7 mouse cellular contexts compared by ENCODE assay signal in genomic region chr13:21855698-21856162, GRCm38 (mm10). TPM values are rescaled to one million over a fixed set of nuclear protein-coding genes. Genes with fewer than 3 reads are reported as not detected.
A peak's percentile ranks its signal among the peaks of the same experiment; 100 is the strongest.
DNase-seq lines count a peak whose midpoint lies in the region; ATAC-seq and TF ChIP-seq lines count a peak whose summit lies in the region.

No protein-coding gene starts in this region.

- H3K4me3 ChIP-seq in E14TG2a.4 (replicated peaks; ENCODE audit: low read length): peak overlapping the region; percentile 89
- peak overlapping the region; percentile 27 for H3K4me3 ChIP-seq in heart, postnatal 0 days (ENCODE audit: low read depth, low read length)

- H3K27ac ChIP-seq in heart, postnatal 0 days (ENCODE audit: low read depth): no peak overlapping the region

- H3K9me3 ChIP-seq in E14TG2a.4 (ENCODE audit: low read length): no peaks in the 10 kb centered on the region
- no peaks in the 10 kb centered on the region for H3K9me3 ChIP-seq in heart, postnatal 0 days (replicated peaks; ENCODE audit: control insufficient read depth, low read length)

- DNase-seq in adrenal gland, adult 2 months: peak; percentile 66
- peak; percentile 90 for DNase-seq in embryo, embryonic 9.5 days (ENCODE audit: extremely low spot score)
- DNase-seq in heart, postnatal 0 days (ENCODE audit: low spot score): peak; percentile 11
- DNase-seq in layer of hippocampus, adult 9-10 months (ENCODE audit: low spot score): peak; percentile 72
- peak; percentile 9 for DNase-seq in lung, postnatal 25 days (ENCODE audit: low spot score)
- peak; percentile 27 for DNase-seq in right cerebral cortex, postnatal 4 days

- no peak overlapping the region for H3K9ac ChIP-seq in heart, postnatal 0 days (replicated peaks; ENCODE audit: low read depth, low read length)

- peaks cover 82% of the 10 kb centered on the region for H3K4me1 ChIP-seq in E14TG2a.4 (replicated peaks; ENCODE audit: low read depth, low read length)
- 0 out of 2 replicates have a peak, but pooled peaks cover 18% of the 10 kb centered on the region for H3K4me1 ChIP-seq in heart, postnatal 0 days (ENCODE audit: control insufficient read depth, insufficient read depth)

- no peak for TF ChIP-seq EP300 in heart, postnatal 0 days (IDR thresholded peaks at IDR 0.05; ENCODE audit: low read depth)

- H3K27me3 ChIP-seq in E14TG2a.4 (ENCODE audit: insufficient read depth, low read length): no peaks in the 10 kb centered on the region
- H3K27me3 ChIP-seq in heart, postnatal 0 days (ENCODE audit: control insufficient read depth, insufficient read depth, low read length): no peaks in the 10 kb centered on the region

- WGBS in heart, postnatal 0 days: 9% methylated on average over 15 of the region's 15 CpGs

- no peak for TF ChIP-seq CTCF in E14TG2a.4 (conservative IDR thresholded peaks at IDR 0.05; ENCODE audit: low read length)
- no peak for TF ChIP-seq CTCF in heart, postnatal 0 days (IDR thresholded peaks at IDR 0.05; ENCODE audit: low read depth)

- no peaks in the 10 kb centered on the region for H3K36me3 ChIP-seq in E14TG2a.4 (ENCODE audit: insufficient read depth, low read length)
- no peaks in the 10 kb centered on the region for H3K36me3 ChIP-seq in heart, postnatal 0 days (replicated peaks; ENCODE audit: control insufficient read depth, insufficient read depth, low read length)

- ATAC-seq in heart, postnatal 0 days (ENCODE audit: insufficient read depth, low read depth): no peak

- H3K4me2 ChIP-seq in heart, postnatal 0 days (ENCODE audit: low read depth, low read length): peak overlapping the region; percentile 47

RNA-seq across cellular contexts. Expression of gene Hist1h2br, which starts 22.2 kb away (rescaled TPM):
- total RNA-seq in adrenal gland, adult 2 months (2021): 10 to 100 TPM; 36.5 to 55.8 TPM
- 12.6 and 15.9 TPM in 2 replicates for polyA plus RNA-seq in adrenal gland, adult 2 months (2012; rRNA removed)
- total RNA-seq in heart, postnatal 0 days (2014; rRNA removed; ENCODE audit: low replicate concordance): 929 and 1,160 TPM in 2 replicates
- 5.2 and 6.5 TPM in 2 replicates for polyA plus RNA-seq in heart, postnatal 0 days (2015; fragmentation: Nextera tagmentation; extraction: Ambion mirVana)

RNA-seq across cellular contexts. Expression of gene Hist1h2ap, which starts 22.4 kb away (rescaled TPM):
- 10 to 100 TPM; 24.8 to 29.8 TPM for total RNA-seq in adrenal gland, adult 2 months (2021)
- polyA plus RNA-seq in adrenal gland, adult 2 months (2012; rRNA removed): 126 and 141 TPM in 2 replicates
- total RNA-seq in heart, postnatal 0 days (2014; rRNA removed; ENCODE audit: low replicate concordance): 1,615 and 1,927 TPM in 2 replicates
- polyA plus RNA-seq in heart, postnatal 0 days (2015; fragmentation: Nextera tagmentation; extraction: Ambion mirVana): 664 and 726 TPM in 2 replicates

RNA-seq across cellular contexts. Expression of gene Hist1h4n, which starts 23.7 kb away (rescaled TPM):
- total RNA-seq in adrenal gland, adult 2 months (2021): 10 to 100 TPM; 22.2 to 52.8 TPM
- polyA plus RNA-seq in adrenal gland, adult 2 months (2012; rRNA removed): 4.1 and 6.6 TPM in 2 replicates
- total RNA-seq in heart, postnatal 0 days (2014; rRNA removed; ENCODE audit: low replicate concordance): 3,661 and 3,822 TPM in 2 replicates
- 2.0 and 2.4 TPM in 2 replicates for polyA plus RNA-seq in heart, postnatal 0 days (2015; fragmentation: Nextera tagmentation; extraction: Ambion mirVana)

RNA-seq across cellular contexts. Expression of gene Hist1h4m, which starts 44.2 kb away (rescaled TPM):
- 100 to 1,000 TPM; 165 to 190 TPM for total RNA-seq in adrenal gland, adult 2 months (2021)
- polyA plus RNA-seq in adrenal gland, adult 2 months (2012; rRNA removed): 4.5 TPM in 1 of 2 replicates, not detected in the other
- 1.1 and 2.7 TPM in 2 replicates for total RNA-seq in heart, postnatal 0 days (2014; rRNA removed; ENCODE audit: low replicate concordance)
- not detected in 2 replicates for polyA plus RNA-seq in heart, postnatal 0 days (2015; fragmentation: Nextera tagmentation; extraction: Ambion mirVana)

RNA-seq across cellular contexts. Expression of gene Hist1h2ao, which starts 45.5 kb away (rescaled TPM):
- total RNA-seq in adrenal gland, adult 2 months (2021): 10 to 100 TPM; 16.1 to 19.4 TPM
- not detected in 2 replicates for polyA plus RNA-seq in adrenal gland, adult 2 months (2012; rRNA removed)
- not detected in 2 replicates for total RNA-seq in heart, postnatal 0 days (2014; rRNA removed; ENCODE audit: low replicate concordance)
- polyA plus RNA-seq in heart, postnatal 0 days (2015; fragmentation: Nextera tagmentation; extraction: Ambion mirVana): not detected in 2 replicates

Comparison
In these comparisons a context has a peak if more than half of its experiments do, and no peak if none do; other contexts are left out.
1. DNase-seq: peak in every context shown above with its lines; median percentile 90 in embryo, embryonic 9.5 days; 72 in layer of hippocampus, adult 9-10 months; 66 in adrenal gland, adult 2 months; 27 in right cerebral cortex, postnatal 4 days; 11 in heart, postnatal 0 days; 9 in lung, postnatal 25 days.
2. RNA of gene Hist1h2br, which starts 22.2 kb away (total RNA-seq): 929 to 1,160 TPM in heart, postnatal 0 days; 36.5 to 55.8 TPM in adrenal gland, adult 2 months; every median in the first group is over 10 times any median in the second.
3. RNA of gene Hist1h2ap, which starts 22.4 kb away (total RNA-seq): 1,615 to 1,927 TPM in heart, postnatal 0 days; 24.8 to 29.8 TPM in adrenal gland, adult 2 months; every median in the first group is over 10 times any median in the second.
4. RNA of gene Hist1h4n, which starts 23.7 kb away (total RNA-seq): 3,661 to 3,822 TPM in heart, postnatal 0 days; 22.2 to 52.8 TPM in adrenal gland, adult 2 months; every median in the first group is over 10 times any median in the second.